Comparison of ENCODE assay signal across 8 mouse cellular contexts in genomic region chr11:120726243-120727168, GRCm38 (mm10). TPM values are rescaled to one million over a fixed set of nuclear protein-coding genes. Genes with fewer than 3 reads are reported as not detected.
DNase-seq lines count a peak whose midpoint lies in the region; ATAC-seq and TF ChIP-seq lines count a peak whose summit lies in the region.

No protein-coding gene starts in this region.

- 28% methylated on average over 35 of the region's 36 CpGs for WGBS in spleen, adult 2 months
- 20% methylated on average over 34 of the region's 36 CpGs for WGBS in forebrain, embryonic 14.5 days
- WGBS in limb, embryonic 10.5 days, result 19% methylated on average over 34 of the region's 36 CpGs
- WGBS in small intestine, adult 2 months, result 19% methylated on average over 36 of the region's 36 CpGs

- no peak overlapping the region for H3K27ac ChIP-seq in spleen, adult 2 months (ENCODE audit: insufficient read depth, low read length)
- H3K27ac ChIP-seq in forebrain, embryonic 14.5 days (ENCODE audit: low read depth, low read length), result no peak overlapping the region
- H3K27ac ChIP-seq in limb, embryonic 10.5 days, result peak overlapping the region; percentile 46; the same call in 1 of the 2 replicates
- H3K27ac ChIP-seq in small intestine, adult 2 months (ENCODE audit: insufficient read depth, low read depth, low read length), result 0 out of 2 replicates have a peak overlapping the region, but pooled peaks have one; percentile 16

- TF ChIP-seq CTCF in spleen, adult 2 months (IDR thresholded peaks at IDR 0.05; ENCODE audit: extremely low read depth, insufficient read depth, insufficient read length, insufficient replicate concordance), result no peak
- no peak for TF ChIP-seq CTCF in small intestine, adult 2 months (IDR thresholded peaks at IDR 0.05; ENCODE audit: extremely low read depth, insufficient read length, insufficient replicate concordance, low read depth, low read length)

- H3K4me3 ChIP-seq in spleen, adult 2 months (ENCODE audit: extremely low read depth, insufficient read depth, insufficient read length), result peak overlapping the region; percentile 72
- H3K4me3 ChIP-seq in forebrain, embryonic 14.5 days (ENCODE audit: low read depth, low read length), result peak overlapping the region; percentile 46
- H3K4me3 ChIP-seq in limb, embryonic 10.5 days, result peak overlapping the region; percentile 66
- H3K4me3 ChIP-seq in small intestine, adult 2 months (ENCODE audit: low read depth, low read length), result peak overlapping the region; percentile 90

- no peak for TF ChIP-seq POLR2A in spleen, adult 2 months (IDR thresholded peaks at IDR 0.05; ENCODE audit: low read depth, low read length)
- no peak for TF ChIP-seq POLR2A in small intestine, adult 2 months (IDR thresholded peaks at IDR 0.05; ENCODE audit: low read depth, low read length)

- peaks cover 12% of the 10 kb centered on the region for H3K4me1 ChIP-seq in spleen, adult 2 months (ENCODE audit: control insufficient read depth, insufficient read depth, insufficient read length)
- H3K4me1 ChIP-seq in forebrain, embryonic 14.5 days (ENCODE audit: control insufficient read depth, insufficient read depth, low read length), result peaks cover 9% of the 10 kb centered on the region
- peaks cover 35% of the 10 kb centered on the region for H3K4me1 ChIP-seq in limb, embryonic 10.5 days
- peaks cover 17% of the 10 kb centered on the region for H3K4me1 ChIP-seq in small intestine, adult 2 months (ENCODE audit: control insufficient read depth, insufficient read depth, insufficient read length, low read length)

- ATAC-seq in forebrain, embryonic 14.5 days, result 0 out of 2 replicates have a peak, but pooled peaks have one; percentile 12

- peak overlapping the region; percentile 60 for H3K9ac ChIP-seq in forebrain, embryonic 14.5 days (ENCODE audit: low read length)

- H3K27me3 ChIP-seq in spleen, adult 2 months (ENCODE audit: control insufficient read depth, insufficient read depth, low read length), result peaks cover 9% of the 10 kb centered on the region
- no peaks in the 10 kb centered on the region for H3K27me3 ChIP-seq in forebrain, embryonic 14.5 days (replicated peaks; ENCODE audit: control insufficient read depth, insufficient read depth, low read length)
- H3K27me3 ChIP-seq in limb, embryonic 10.5 days (ENCODE audit: low read depth, poor library complexity, severe bottlenecking), result peaks cover 58% of the 10 kb centered on the region
- no peaks in the 10 kb centered on the region for H3K27me3 ChIP-seq in small intestine, adult 2 months (ENCODE audit: control insufficient read depth, insufficient read depth, low read length)

- H3K9me3 ChIP-seq in forebrain, embryonic 14.5 days (replicated peaks; ENCODE audit: control insufficient read depth, low read length), result no peaks in the 10 kb centered on the region
- H3K9me3 ChIP-seq in limb, embryonic 10.5 days (replicated peaks), result no peaks in the 10 kb centered on the region

- no peak for DNase-seq in spleen, adult 2 months (ENCODE audit: low read depth in 1 of 2, low spot score in 2 of 2)
- no peak for DNase-seq in spleen, postnatal 36 days (ENCODE audit: low spot score in 2 of 2)
- DNase-seq in forebrain, embryonic 14.5 days (ENCODE audit: low spot score), result no peak
- no peak for DNase-seq in limb, embryonic 10.5 days (ENCODE audit: low spot score)
- DNase-seq in T-cell, adult 2 months (ENCODE audit: low spot score), result no peak
- DNase-seq in cerebellum, adult 11 months, result no peak
- DNase-seq in layer of hippocampus, adult 8-10 months (ENCODE audit: low spot score in 2 of 2), result no peak

- H3K36me3 ChIP-seq in spleen, adult 2 months (ENCODE audit: control insufficient read depth, insufficient read depth, low read length), result no peaks in the 10 kb centered on the region; the same call in 1 of the 2 replicates
- 0 out of 2 replicates have a peak, but pooled peaks cover 4% of the 10 kb centered on the region for H3K36me3 ChIP-seq in forebrain, embryonic 14.5 days (ENCODE audit: control insufficient read depth, insufficient read depth, low read length)
- H3K36me3 ChIP-seq in limb, embryonic 10.5 days, result peaks cover 3% of the 10 kb centered on the region
- H3K36me3 ChIP-seq in small intestine, adult 2 months (ENCODE audit: control insufficient read depth, insufficient read depth, low read length), result 0 out of 2 replicates have a peak, but pooled peaks cover 2% of the 10 kb centered on the region

- H3K4me2 ChIP-seq in forebrain, embryonic 14.5 days (ENCODE audit: low read length), result peak overlapping the region; percentile 86

RNA-seq across cellular contexts. Expression of gene Dcxr, which starts 0.6 kb away (rescaled TPM):
- polyA plus RNA-seq in spleen, adult 2 months (2012; rRNA removed), result 39.1 and 49.3 TPM in 2 replicates
- polyA plus RNA-seq in forebrain, embryonic 14.5 days (2014; fragmentation: Nextera tagmentation; extraction: Ambion mirVana), result 11.2 and 13.7 TPM in 2 replicates
- polyA plus RNA-seq in limb, embryonic 10.5 days (2016; fragmentation: Nextera tagmentation; extraction: Ambion mirVana), result 14.0 and 15.9 TPM in 2 replicates
- polyA plus RNA-seq in small intestine, adult 2 months (2012; rRNA removed), result 102 and 127 TPM in 2 replicates
- 10 to 100 TPM in 3 of 4 experiments, 1 to 10 TPM in 1; 8.7 to 21.6 (median 14.5) TPM for total RNA-seq in layer of hippocampus, adult 8-10 months (2022)

RNA-seq across cellular contexts. Expression of gene Rac3, which starts 5.2 kb away (rescaled TPM):
- 3.0 and 4.9 TPM in 2 replicates for polyA plus RNA-seq in spleen, adult 2 months (2012; rRNA removed)
- 110 and 119 TPM in 2 replicates for polyA plus RNA-seq in forebrain, embryonic 14.5 days (2014; fragmentation: Nextera tagmentation; extraction: Ambion mirVana)
- polyA plus RNA-seq in limb, embryonic 10.5 days (2016; fragmentation: Nextera tagmentation; extraction: Ambion mirVana), result 25.4 and 28.8 TPM in 2 replicates
- polyA plus RNA-seq in small intestine, adult 2 months (2012; rRNA removed), result 4.1 and 5.1 TPM in 2 replicates
- total RNA-seq in layer of hippocampus, adult 8-10 months (2022), result 10 to 100 TPM; 33.5 to 43.1 (median 37.5) TPM

RNA-seq across cellular contexts. Expression of gene Cbr2, which starts 5.4 kb away (rescaled TPM):
- 5.3 and 5.8 TPM in 2 replicates for polyA plus RNA-seq in spleen, adult 2 months (2012; rRNA removed)
- 0.98 and 1.1 TPM in 2 replicates for polyA plus RNA-seq in forebrain, embryonic 14.5 days (2014; fragmentation: Nextera tagmentation; extraction: Ambion mirVana)
- 15.2 and 16.3 TPM in 2 replicates for polyA plus RNA-seq in limb, embryonic 10.5 days (2016; fragmentation: Nextera tagmentation; extraction: Ambion mirVana)
- polyA plus RNA-seq in small intestine, adult 2 months (2012; rRNA removed), result 1.2 and 11.4 TPM in 2 replicates
- total RNA-seq in layer of hippocampus, adult 8-10 months (2022), result 1 to 10 TPM; 1.6 to 3.7 (median 2.5) TPM

RNA-seq across cellular contexts. Expression of gene Lrrc45, which starts 12.8 kb away (rescaled TPM):
- polyA plus RNA-seq in spleen, adult 2 months (2012; rRNA removed), result 33.5 and 34.9 TPM in 2 replicates
- polyA plus RNA-seq in forebrain, embryonic 14.5 days (2014; fragmentation: Nextera tagmentation; extraction: Ambion mirVana), result 39.0 and 59.5 TPM in 2 replicates
- 52.8 and 60.8 TPM in 2 replicates for polyA plus RNA-seq in limb, embryonic 10.5 days (2016; fragmentation: Nextera tagmentation; extraction: Ambion mirVana)
- polyA plus RNA-seq in small intestine, adult 2 months (2012; rRNA removed), result 22.0 and 23.9 TPM in 2 replicates
- 10 to 100 TPM; 51.1 to 67.4 (median 65.7) TPM for total RNA-seq in layer of hippocampus, adult 8-10 months (2022)

RNA-seq across cellular contexts. Expression of gene Cenpx, which starts 13.0 kb away (rescaled TPM):
- 44.1 and 52.2 TPM in 2 replicates for polyA plus RNA-seq in spleen, adult 2 months (2012; rRNA removed)
- polyA plus RNA-seq in forebrain, embryonic 14.5 days (2014; fragmentation: Nextera tagmentation; extraction: Ambion mirVana), result 108 and 140 TPM in 2 replicates
- 122 and 123 TPM in 2 replicates for polyA plus RNA-seq in limb, embryonic 10.5 days (2016; fragmentation: Nextera tagmentation; extraction: Ambion mirVana)
- polyA plus RNA-seq in small intestine, adult 2 months (2012; rRNA removed), result 38.4 and 46.2 TPM in 2 replicates
- 10 to 100 TPM; 12.9 to 22.1 (median 17.2) TPM for total RNA-seq in layer of hippocampus, adult 8-10 months (2022)

Comparison
In these comparisons a context has a peak if more than half of its experiments do, and no peak if none do; other contexts are left out.
1. H3K27ac ChIP-seq: peak in limb, embryonic 10.5 days (single experiment) and small intestine, adult 2 months (single experiment); none in spleen, adult 2 months (single experiment) and forebrain, embryonic 14.5 days (single experiment).
2. Peak in every context shown above with its lines, with median percentiles within 50 percentile points of each other: H3K4me3 ChIP-seq.